Mouse (Mus musculus) heart, adult 2 months (tissue): ENCODE measurements at regions not wholly inside any gene's neighbourhood (a gene's known extent, or its start where the extent isn't known, plus 50 kb on each side); places are given as distances from the start of the nearest gene placed in this dataset.

Experiments
- CTCF ChIP-seq: fragments of 200-600 bp; IDR thresholded peaks from 2 replicates; pipeline ENCODE4 v1.8.1; 2022; ENCODE audit warnings: antibody characterized with exemption, mild to moderate bottlenecking, moderate library complexity
- POLR2A ChIP-seq: fragments of 200-500 bp; IDR thresholded peaks from 2 replicates; pipeline ENCODE4 v1.6.1; 2011; ENCODE audit warnings: mild to moderate bottlenecking, low read depth, low read length, control low read depth; ENCODE audit not compliant: insufficient read depth

DNA sequence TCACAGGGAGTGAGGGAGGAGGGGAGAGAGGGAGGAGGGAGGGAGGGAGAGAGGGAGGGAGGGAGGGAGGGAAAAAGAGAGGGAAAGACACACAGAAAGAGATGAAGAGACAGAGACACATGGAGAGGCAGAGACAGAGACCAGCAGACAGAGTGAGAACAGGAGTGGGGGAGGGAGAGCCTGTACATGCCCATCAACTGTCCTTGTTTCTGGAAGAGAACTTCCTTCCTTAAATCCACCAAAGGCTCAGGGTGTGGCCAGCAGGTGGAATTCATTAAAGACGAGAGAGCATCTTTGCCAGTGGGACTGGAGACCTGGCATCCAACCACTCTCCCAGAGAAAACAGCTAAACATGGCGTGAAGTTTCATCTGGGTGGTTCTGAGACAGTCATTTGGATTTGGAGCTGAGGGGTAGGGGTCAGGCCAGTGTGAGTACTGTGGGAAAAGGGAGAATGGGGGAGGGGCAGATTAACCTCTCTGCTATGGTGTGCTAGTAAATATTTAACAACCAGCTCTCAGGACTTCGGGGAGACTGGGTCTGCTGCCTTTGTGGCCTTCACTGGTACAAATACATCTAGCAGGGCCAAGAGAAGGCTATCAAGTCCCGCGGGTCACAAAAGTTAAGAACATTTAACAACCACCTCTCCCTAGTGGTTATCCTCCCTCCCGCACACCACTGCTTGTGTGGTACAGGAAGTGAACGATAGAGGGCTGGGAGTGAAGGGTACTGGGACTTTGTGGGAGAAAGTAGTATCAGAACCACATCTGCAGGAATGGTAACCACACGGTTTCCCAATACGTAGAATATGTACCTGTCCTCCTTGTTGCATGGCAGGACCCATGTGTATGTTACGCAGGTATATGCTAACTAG lies 148.7 kb downstream of the Wnt5a start:
- TF ChIP-seq CTCF (no peak), POLR2A (no peak)
